Mouse (Mus musculus): ENCODE measurements at regions not wholly inside any gene's neighbourhood (a gene's known extent, or its start where the extent isn't known, plus 50 kb on each side); places are given as distances from the start of the nearest gene placed in this dataset.

- no peak overlapping the region for H3K4me3 ChIP-seq (ENCODE audit: low read depth, low read length)
- no peak overlapping the region for H3K27ac ChIP-seq (ENCODE audit: low read depth, low read length)
- 46% methylated on average over 8 of the region's 8 CpGs for WGBS
- no peak overlapping the region for H3K4me2 ChIP-seq (ENCODE audit: low read depth)
- H3K36me3 ChIP-seq (ENCODE audit: control insufficient read depth, insufficient read depth, low read length): no peaks in the 10 kb centered on the region
- H3K9me3 ChIP-seq (ENCODE audit: control insufficient read depth, low read length): no peaks in the 10 kb centered on the region
- no peaks in the 10 kb centered on the region for H3K27me3 ChIP-seq (ENCODE audit: control insufficient read depth, insufficient read depth, low read length)
- ATAC-seq (ENCODE audit: insufficient read depth, low FRiP score, low TSS enrichment) (no peak), DNase-seq (ENCODE audit: low spot score) (peak; percentile 37)
- H3K4me1 ChIP-seq (ENCODE audit: control insufficient read depth, insufficient read depth, low read length): peaks cover 4% of the 10 kb centered on the region; the same call in 1 of the 2 replicates
- H3K9ac ChIP-seq (ENCODE audit: low read length): no peak overlapping the region
Observed at GRCm38 (mm10) chr14:62192814-62193213, 99.6 kb upstream of the Rnaseh2b start.

GRCm38 (mm10) chr14:62193371-62193770, 99.0 kb upstream of the Rnaseh2b start:
- H3K4me3 ChIP-seq (ENCODE audit: low read depth, low read length): no peak overlapping the region
- H3K27me3 ChIP-seq (ENCODE audit: control insufficient read depth, insufficient read depth, low read length): no peaks in the 10 kb centered on the region
- DNase-seq (ENCODE audit: low spot score) (no peak), ATAC-seq (ENCODE audit: insufficient read depth, low FRiP score, low TSS enrichment) (no peak)
- no peaks in the 10 kb centered on the region for H3K36me3 ChIP-seq (ENCODE audit: control insufficient read depth, insufficient read depth, low read length)
- H3K9ac ChIP-seq (ENCODE audit: low read length): no peak overlapping the region
- 60% methylated on average over 4 of the region's 4 CpGs for WGBS
- no peaks in the 10 kb centered on the region for H3K9me3 ChIP-seq (ENCODE audit: control insufficient read depth, low read length)
- H3K27ac ChIP-seq (ENCODE audit: low read depth, low read length): no peak overlapping the region
- peaks cover 4% of the 10 kb centered on the region; the same call in 1 of the 2 replicates for H3K4me1 ChIP-seq (ENCODE audit: control insufficient read depth, insufficient read depth, low read length)
- H3K4me2 ChIP-seq (ENCODE audit: low read depth): no peak overlapping the region

- Histone ChIP-seq H3K4me1 (ENCODE audit: control insufficient read depth, insufficient read depth, low read length) (peaks cover 4% of the 10 kb centered on the region; the same call in 1 of the 2 replicates), H3K9ac (ENCODE audit: low read length) (no peak overlapping the region), H3K4me3 (ENCODE audit: low read depth, low read length) (no peak overlapping the region), H3K4me2 (ENCODE audit: low read depth) (no peak overlapping the region), H3K36me3 (ENCODE audit: control insufficient read depth, insufficient read depth, low read length) (no peaks in the 10 kb centered on the region), H3K27ac (ENCODE audit: low read depth, low read length) (no peak overlapping the region), H3K27me3 (ENCODE audit: control insufficient read depth, insufficient read depth, low read length) (no peaks in the 10 kb centered on the region), H3K9me3 (ENCODE audit: control insufficient read depth, low read length) (no peaks in the 10 kb centered on the region)
- 79% methylated on average over 4 of the region's 4 CpGs for WGBS
- no peak for ATAC-seq (ENCODE audit: insufficient read depth, low FRiP score, low TSS enrichment)
- DNase-seq (ENCODE audit: low spot score): no peak
Observed at GRCm38 (mm10) chr14:62196776-62197175, 95.6 kb upstream of the Rnaseh2b start.

- Histone ChIP-seq H3K36me3 (ENCODE audit: control insufficient read depth, insufficient read depth, low read length) (no peaks in the 10 kb centered on the region), H3K9ac (ENCODE audit: low read length) (no peak overlapping the region), H3K9me3 (ENCODE audit: control insufficient read depth, low read length) (no peaks in the 10 kb centered on the region), H3K4me3 (ENCODE audit: low read depth, low read length) (no peak overlapping the region), H3K4me2 (ENCODE audit: low read depth) (no peak overlapping the region), H3K27me3 (ENCODE audit: control insufficient read depth, insufficient read depth, low read length) (no peaks in the 10 kb centered on the region), H3K4me1 (ENCODE audit: control insufficient read depth, insufficient read depth, low read length) (no peaks in the 10 kb centered on the region), H3K27ac (ENCODE audit: low read depth, low read length) (no peak overlapping the region)
- DNase-seq (ENCODE audit: low spot score) (no peak), ATAC-seq (ENCODE audit: insufficient read depth, low FRiP score, low TSS enrichment) (no peak)
- WGBS: 53% methylated on average over 6 of the region's 6 CpGs
Observed at GRCm38 (mm10) chr14:62198476-62199190, 93.8 kb upstream of the Rnaseh2b start.

GRCm38 (mm10) chr14:62215071-62215470, 77.3 kb upstream of the Rnaseh2b start:
- DNase-seq (ENCODE audit: low spot score) (no peak), ATAC-seq (ENCODE audit: insufficient read depth, low FRiP score, low TSS enrichment) (no peak)

GRCm38 (mm10) chr14:62216995-62217394, 75.4 kb upstream of the Rnaseh2b start:
- no peak overlapping the region for H3K9ac ChIP-seq (ENCODE audit: low read length)
- H3K36me3 ChIP-seq (ENCODE audit: control insufficient read depth, insufficient read depth, low read length): no peaks in the 10 kb centered on the region
- no peaks in the 10 kb centered on the region for H3K27me3 ChIP-seq (ENCODE audit: control insufficient read depth, insufficient read depth, low read length)
- no peaks in the 10 kb centered on the region for H3K4me1 ChIP-seq (ENCODE audit: control insufficient read depth, insufficient read depth, low read length)
- ATAC-seq (ENCODE audit: insufficient read depth, low FRiP score, low TSS enrichment) (no peak), DNase-seq (ENCODE audit: low spot score) (no peak)
- no peak overlapping the region for H3K27ac ChIP-seq (ENCODE audit: low read depth, low read length)
- H3K9me3 ChIP-seq (ENCODE audit: control insufficient read depth, low read length): no peaks in the 10 kb centered on the region
- WGBS: 78% methylated on average over 1 of the region's 1 CpGs
- H3K4me2 ChIP-seq (ENCODE audit: low read depth): no peak overlapping the region
- H3K4me3 ChIP-seq (ENCODE audit: low read depth, low read length): no peak overlapping the region

More at GRCm38 (mm10) chr14:62215071-62215470, 77.3 kb upstream of the Rnaseh2b start:
- H3K27ac ChIP-seq (ENCODE audit: low read depth, low read length): no peak overlapping the region
- 78% methylated on average over 1 of the region's 1 CpGs for WGBS
- H3K4me3 ChIP-seq (ENCODE audit: low read depth, low read length): no peak overlapping the region
- H3K9me3 ChIP-seq (ENCODE audit: control insufficient read depth, low read length): no peaks in the 10 kb centered on the region
- no peak overlapping the region for H3K9ac ChIP-seq (ENCODE audit: low read length)
- H3K36me3 ChIP-seq (ENCODE audit: control insufficient read depth, insufficient read depth, low read length): no peaks in the 10 kb centered on the region
- no peak overlapping the region for H3K4me2 ChIP-seq (ENCODE audit: low read depth)
- no peaks in the 10 kb centered on the region for H3K4me1 ChIP-seq (ENCODE audit: control insufficient read depth, insufficient read depth, low read length)
- no peaks in the 10 kb centered on the region for H3K27me3 ChIP-seq (ENCODE audit: control insufficient read depth, insufficient read depth, low read length)

GRCm38 (mm10) chr14:62217971-62218370, 74.4 kb upstream of the Rnaseh2b start:
- ATAC-seq (ENCODE audit: insufficient read depth, low FRiP score, low TSS enrichment): no peak
- Histone ChIP-seq H3K4me2 (ENCODE audit: low read depth) (no peak overlapping the region), H3K27me3 (ENCODE audit: control insufficient read depth, insufficient read depth, low read length) (no peaks in the 10 kb centered on the region), H3K27ac (ENCODE audit: low read depth, low read length) (no peak overlapping the region), H3K4me1 (ENCODE audit: control insufficient read depth, insufficient read depth, low read length) (no peaks in the 10 kb centered on the region), H3K9ac (ENCODE audit: low read length) (no peak overlapping the region), H3K4me3 (ENCODE audit: low read depth, low read length) (no peak overlapping the region), H3K9me3 (ENCODE audit: control insufficient read depth, low read length) (no peaks in the 10 kb centered on the region), H3K36me3 (ENCODE audit: control insufficient read depth, insufficient read depth, low read length) (no peaks in the 10 kb centered on the region)
- WGBS: 59% methylated on average over 2 of the region's 2 CpGs
- no peak for DNase-seq (ENCODE audit: low spot score)

- Histone ChIP-seq H3K4me1 (ENCODE audit: control insufficient read depth, insufficient read depth, low read length) (no peaks in the 10 kb centered on the region), H3K9ac (ENCODE audit: low read length) (no peak overlapping the region), H3K36me3 (ENCODE audit: control insufficient read depth, insufficient read depth, low read length) (no peaks in the 10 kb centered on the region), H3K27me3 (ENCODE audit: control insufficient read depth, insufficient read depth, low read length) (no peaks in the 10 kb centered on the region), H3K27ac (ENCODE audit: low read depth, low read length) (no peak overlapping the region), H3K4me3 (ENCODE audit: low read depth, low read length) (no peak overlapping the region), H3K4me2 (ENCODE audit: low read depth) (no peak overlapping the region), H3K9me3 (ENCODE audit: control insufficient read depth, low read length) (no peaks in the 10 kb centered on the region)
- DNase-seq (ENCODE audit: low spot score) (no peak), ATAC-seq (ENCODE audit: insufficient read depth, low FRiP score, low TSS enrichment) (no peak)
- whole genome bisulfite sequencing: 64% methylated on average over 2 of the region's 2 CpGs
Observed at GRCm38 (mm10) chr14:62218716-62219115, 73.7 kb upstream of the Rnaseh2b start.

- WGBS: 94% methylated on average over 4 of the region's 4 CpGs
Observed at GRCm38 (mm10) chr14:62220770-62221169, 71.6 kb upstream of the Rnaseh2b start.

More at GRCm38 (mm10) chr14:62220770-62221169, 71.6 kb upstream of the Rnaseh2b start:
- no peak overlapping the region for H3K9ac ChIP-seq (ENCODE audit: low read length)
- no peaks in the 10 kb centered on the region for H3K9me3 ChIP-seq (ENCODE audit: control insufficient read depth, low read length)
- H3K27me3 ChIP-seq (ENCODE audit: control insufficient read depth, insufficient read depth, low read length): no peaks in the 10 kb centered on the region
- no peak for DNase-seq (ENCODE audit: low spot score)
- H3K4me2 ChIP-seq (ENCODE audit: low read depth): no peak overlapping the region
- no peaks in the 10 kb centered on the region for H3K36me3 ChIP-seq (ENCODE audit: control insufficient read depth, insufficient read depth, low read length)
- H3K4me1 ChIP-seq (ENCODE audit: control insufficient read depth, insufficient read depth, low read length): no peaks in the 10 kb centered on the region
- H3K4me3 ChIP-seq (ENCODE audit: low read depth, low read length): no peak overlapping the region
- no peak for ATAC-seq (ENCODE audit: insufficient read depth, low FRiP score, low TSS enrichment)
- H3K27ac ChIP-seq (ENCODE audit: low read depth, low read length): no peak overlapping the region
